Mouse (Mus musculus): Measurements from ENCODE around the gene Krtcap3. TPM values are rescaled to one million over a fixed set of nuclear protein-coding genes. Genes with fewer than 3 reads are reported as not detected.
A peak's percentile ranks its signal among the peaks of the same experiment; 100 is the strongest.

Krtcap3 gene
- polyA plus RNA-seq, 1 experiment from 2014 or later: 8.6 TPM

- no peak for ATAC-seq
- in situ Hi-C loops (cut with MboI; ENCODE audit: low pct_unique_long_range_greater_than_20kb): no loop called here
- TF ChIP-seq CTCF (IDR thresholded peaks at IDR 0.05): no peak
- no peak for DNase-seq (ENCODE audit: low read depth, low spot score)
- POLR2A ChIA-PET: no interaction called here
- CTCF ChIA-PET: interaction anchor here (1.8 kb wide), 1 partner anchor 31 kb away, joined by 7 read pairs; no protein-coding TSS in a partner anchor
- H3K27me3 ChIP-seq: no peaks in the 10 kb centered on the region
Measured at GRCm38 (mm10) chr5:31297047-31297757, 45.7 kb downstream of the Krtcap3 start, which contains the start of gene Gckr. TSS of gene Gckr (plus strand) at chr5:31297443.

- ChIA-PET CTCF (interaction anchor here (1.8 kb wide), 1 partner anchor 30 kb away, joined by 7 read pairs; no protein-coding TSS in a partner anchor), POLR2A (no interaction called here)
- no peak for ATAC-seq
- no peak for TF ChIP-seq CTCF (IDR thresholded peaks at IDR 0.05)
- DNase-seq (ENCODE audit: low read depth, low spot score): no peak
- in situ Hi-C loops (cut with MboI; ENCODE audit: low pct_unique_long_range_greater_than_20kb): no loop called here
- no peaks in the 10 kb centered on the region for H3K27me3 ChIP-seq
Measured at GRCm38 (mm10) chr5:31297981-31298380, 46.5 kb downstream of the Krtcap3 start.

- POLR2A ChIA-PET: no interaction called here
- in situ Hi-C loops (cut with MboI; ENCODE audit: low pct_unique_long_range_greater_than_20kb): no loop called here
- TF ChIP-seq CTCF (IDR thresholded peaks at IDR 0.05): no peak
- H3K27me3 ChIP-seq: no peaks in the 10 kb centered on the region
- CTCF ChIA-PET: interaction anchor here (1.1 to 1.2 kb wide), 3 partner anchors 12 to 30 kb away, joined by 3 read pairs; no protein-coding TSS in a partner anchor
- DNase-seq (ENCODE audit: low read depth, low spot score): peak; percentile 65
- no peak for ATAC-seq
Measured at GRCm38 (mm10) chr5:31298486-31298885, 47.0 kb downstream of the Krtcap3 start.

DNA sequence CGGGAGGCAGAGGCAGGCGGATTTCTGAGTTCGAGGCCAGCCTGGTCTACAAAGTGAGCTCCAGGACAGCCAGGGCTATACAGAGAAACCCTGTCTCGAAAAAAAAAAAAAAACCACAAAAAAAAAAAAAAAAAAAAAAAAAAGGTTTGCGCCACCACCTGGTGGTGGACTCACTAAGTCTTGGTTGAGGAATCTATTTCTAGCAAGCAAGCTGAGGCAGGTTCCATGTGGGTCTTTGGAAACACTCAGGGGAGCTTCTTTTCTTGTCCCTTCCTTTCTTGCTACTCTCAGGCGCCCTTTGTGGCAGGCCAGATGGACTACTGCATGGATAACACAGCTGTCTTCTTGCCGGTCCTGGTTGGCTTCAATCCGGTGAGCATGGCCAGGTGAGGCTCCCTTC lies 50.4 kb downstream of the Krtcap3 start:
- DNase-seq (ENCODE audit: low read depth, low spot score) (no peak), ATAC-seq (no peak)
- ChIA-PET POLR2A (no interaction called here), CTCF (interaction anchor here (2.4 kb wide), 1 partner anchor 26 kb away, joined by 6 read pairs; no protein-coding TSS in a partner anchor)
- TF ChIP-seq CTCF (IDR thresholded peaks at IDR 0.05): no peak
- in situ Hi-C loops (cut with MboI; ENCODE audit: low pct_unique_long_range_greater_than_20kb): no loop called here
- H3K27me3 ChIP-seq: peaks cover 14% of the 10 kb centered on the region

Other genes starting within 250 kb of the Krtcap3 start
- 118 TPM for gene Atraid, start 203.4 kb upstream of the Krtcap3 start, polyA plus RNA-seq (2021)
- 13.2 TPM for gene Slc5a6, start 202.8 kb upstream of the Krtcap3 start, polyA plus RNA-seq (2021)
- 39.8 TPM for gene Cad, start 196.9 kb upstream of the Krtcap3 start, polyA plus RNA-seq (2021)
- gene Dnajc5g, start 145.4 kb upstream of the Krtcap3 start, polyA plus RNA-seq (2021): not detected
- gene Slc30a3, start 143.5 kb upstream of the Krtcap3 start, polyA plus RNA-seq (2021): 0.06 TPM
- gene Trim54, start 135.0 kb upstream of the Krtcap3 start, polyA plus RNA-seq (2021): not detected
- gene Ucn, start 112.9 kb upstream of the Krtcap3 start, polyA plus RNA-seq (2021): not detected
- 162 TPM for gene Mpv17, start 97.4 kb upstream of the Krtcap3 start, polyA plus RNA-seq (2021)
- gene Gm29609, start 71.8 kb upstream of the Krtcap3 start, polyA plus RNA-seq (2021): 3.9 TPM
- gene Gtf3c2, start 71.5 kb upstream of the Krtcap3 start, polyA plus RNA-seq (2021): 63.0 TPM
- 163 TPM for gene Snx17, start 58.5 kb upstream of the Krtcap3 start, polyA plus RNA-seq (2021)
- gene Eif2b4, start 58.3 kb upstream of the Krtcap3 start, polyA plus RNA-seq (2021): 78.1 TPM
- gene Zfp513, start 49.4 kb upstream of the Krtcap3 start, polyA plus RNA-seq (2021): 44.0 TPM
- gene Ppm1g, start 31.0 kb upstream of the Krtcap3 start, polyA plus RNA-seq (2021): 194 TPM
- 133 TPM for gene Nrbp1, start 10.8 kb upstream of the Krtcap3 start, polyA plus RNA-seq (2021)
- gene Gm9970, start 10.5 kb upstream of the Krtcap3 start, polyA plus RNA-seq (2021): 0.73 TPM
- 57.9 TPM for gene Ift172, start 39.4 kb downstream of the Krtcap3 start, polyA plus RNA-seq (2021)
- gene Fndc4, start 44.4 kb downstream of the Krtcap3 start, polyA plus RNA-seq (2021): 107 TPM
- gene Gckr, start 45.8 kb downstream of the Krtcap3 start, polyA plus RNA-seq (2021): 5.9 TPM
- 15.8 TPM for gene Zfp512, start 200.7 kb downstream of the Krtcap3 start, polyA plus RNA-seq (2021)
- not detected for gene 4930548H24Rik, start 234.0 kb downstream of the Krtcap3 start, polyA plus RNA-seq (2021)
- gene Gpn1, start 243.1 kb downstream of the Krtcap3 start, polyA plus RNA-seq (2021): 37.4 TPM

All from Patski (cell line).